Mouse (Mus musculus) cerebellum, adult 2 months (tissue): ENCODE measurements around the gene Ramp3. TPM values are rescaled to one million over a fixed set of nuclear protein-coding genes. Genes with fewer than 3 reads are reported as not detected.

ENCODE experiments used
- DNase-seq, 2 experiments: peaks; one replicate each; pipeline ENCODE4 v3.0.0; 2021
- H3K27ac ChIP-seq: fragments of 200-500 bp; 2 replicates; pipeline ENCODE4 v1.5.1; 2012; ENCODE audit warnings: low read length, control low read depth, inconsistent platforms; ENCODE audit not compliant: insufficient read depth
- H3K27me3 ChIP-seq: fragments of 200-500 bp; 2 replicates; pipeline ENCODE4 v1.6.1; 2012; ENCODE audit warnings: inconsistent platforms, mild to moderate bottlenecking, low read length, moderate library complexity; ENCODE audit not compliant: control insufficient read depth, insufficient read depth
- H3K4me1 ChIP-seq: fragments of 200-500 bp; 2 replicates; pipeline ENCODE4 v1.6.1; 2011; ENCODE audit warnings: low read length; ENCODE audit not compliant: control insufficient read depth, insufficient read depth
- H3K4me3 ChIP-seq: fragments of 200-500 bp; replicated peaks from 2 replicates; pipeline ENCODE3; 2011; ENCODE audit warnings: mild to moderate bottlenecking, low read depth, low read length, control low read depth; ENCODE audit not compliant: insufficient read depth
- CTCF ChIP-seq: fragments of 200-500 bp; IDR thresholded peaks from 2 replicates; pipeline ENCODE4 v1.5.1; 2011; ENCODE audit warnings: low read depth, mild to moderate bottlenecking, control low read depth, low read length, moderate library complexity, borderline replicate concordance; ENCODE audit not compliant: insufficient read depth
- POLR2A ChIP-seq: fragments of 200-500 bp; IDR thresholded peaks from 2 replicates; pipeline ENCODE4 v1.6.1; 2011; ENCODE audit warnings: low read length, control low read depth, borderline replicate concordance; ENCODE audit not compliant: insufficient read depth
- WGBS: fragments of 180-500 bp; shearing (Covaris S2); methylation state at CpG from one replicate; pipeline ENCODE4 v1.1.7; 2018; 5-methylcytosine and 5-hydroxymethylcytosine counted together
- polyA plus RNA-seq: library from polyadenylated mRNA; depleted of rRNA; stranded (reverse); fragments of >200 nt; gene quantifications from 2 replicates; pipeline ENCODE4 v1.2.3, GENCODE M21; 2012; rRNA removed

The Ramp3 gene
- polyA plus RNA-seq, 1 experiment, result 34.3 TPM

GRCm38 (mm10) chr11:6710409-6710808, 52.1 kb downstream of the Ramp3 start:
- Histone ChIP-seq H3K27ac (no peak overlapping the region), H3K4me3 (no peak overlapping the region), H3K27me3 (no peaks in the 10 kb centered on the region), H3K4me1 (no peaks in the 10 kb centered on the region)
- DNase-seq, result no peak
- TF ChIP-seq CTCF (no peak), POLR2A (no peak)
- WGBS, result 51% methylated on average over 2 of the region's 2 CpGs

DNA sequence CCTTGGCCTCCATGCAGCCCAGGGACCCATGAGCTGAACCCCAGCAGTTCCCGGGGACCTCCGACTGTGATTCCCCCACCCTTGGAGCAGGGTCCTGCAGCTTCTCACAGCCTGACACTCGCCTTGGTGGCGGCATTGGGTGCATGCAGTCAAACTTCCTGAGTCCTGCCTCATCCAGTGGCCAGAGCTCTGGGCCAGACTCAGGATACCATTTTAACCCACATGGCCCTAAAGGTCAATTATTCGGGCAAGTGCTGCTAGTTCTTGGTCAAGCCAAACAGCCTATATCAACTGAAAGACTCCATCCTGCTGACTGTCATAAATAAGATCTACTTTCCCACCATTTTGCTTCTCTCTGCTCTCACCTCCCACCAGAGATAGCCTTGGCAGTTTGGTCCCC, 62.4 kb downstream of the Ramp3 start:
- Histone ChIP-seq H3K4me1 (no peaks in the 10 kb centered on the region), H3K4me3 (no peak overlapping the region), H3K27ac (no peak overlapping the region), H3K27me3 (no peaks in the 10 kb centered on the region)
- 95% methylated on average over 5 of the region's 5 CpGs for WGBS
- TF ChIP-seq POLR2A (no peak), CTCF (no peak)
- DNase-seq, result no peak

GRCm38 (mm10) chr11:6726921-6727320, 68.6 kb downstream of the Ramp3 start:
- Histone ChIP-seq H3K27me3 (no peaks in the 10 kb centered on the region), H3K4me3 (no peak overlapping the region), H3K27ac (no peak overlapping the region), H3K4me1 (no peaks in the 10 kb centered on the region)
- TF ChIP-seq POLR2A (no peak), CTCF (no peak)
- WGBS, result 39% methylated on average over 5 of the region's 5 CpGs
- no peak for DNase-seq

Other genes starting within 250 kb of the Ramp3 start
- gene Ppia, start 243.1 kb upstream of the Ramp3 start, polyA plus RNA-seq, result 2,288 and 2,321 TPM in 2 replicates
- gene H2afv, start 214.1 kb upstream of the Ramp3 start, polyA plus RNA-seq, result 106 and 107 TPM in 2 replicates
- 76.9 and 81.9 TPM in 2 replicates for gene Purb, start 182.6 kb upstream of the Ramp3 start, polyA plus RNA-seq
- gene Myo1g, start 137.6 kb upstream of the Ramp3 start, polyA plus RNA-seq, result 0.77 and 0.86 TPM in 2 replicates
- 86.8 and 92.5 TPM in 2 replicates for gene Ccm2, start 111.6 kb upstream of the Ramp3 start, polyA plus RNA-seq
- gene Nacad, start 52.5 kb upstream of the Ramp3 start, polyA plus RNA-seq, result 70.0 and 94.4 TPM in 2 replicates
- gene Tbrg4, start 32.5 kb upstream of the Ramp3 start, polyA plus RNA-seq, result 83.8 and 87.0 TPM in 2 replicates
- not detected in 2 replicates for gene Wap, start 19.9 kb upstream of the Ramp3 start, polyA plus RNA-seq
- gene Gm11983, start 179.1 kb downstream of the Ramp3 start, polyA plus RNA-seq, result not detected in 2 replicates